12 mouse cellular contexts compared by ENCODE assay signal in the genomic region with DNA sequence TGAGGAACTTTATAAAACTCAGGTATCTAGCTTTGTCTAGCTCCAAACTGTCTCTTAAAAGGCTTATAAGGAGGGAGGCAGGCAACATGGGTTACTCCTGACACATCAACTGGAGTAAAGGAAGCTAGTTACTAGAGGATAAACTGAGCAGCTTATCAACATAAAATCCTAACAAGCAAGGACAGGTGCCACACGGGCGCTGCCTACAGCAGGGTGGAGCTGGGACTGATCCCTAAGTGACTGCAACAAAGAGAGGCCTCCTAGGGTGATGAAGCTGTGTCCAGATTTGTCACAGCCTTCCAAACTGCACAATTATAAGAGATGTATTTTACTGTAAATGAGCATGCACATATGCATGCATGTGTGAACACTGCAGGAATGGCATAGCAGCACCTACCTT.
"Had no signal": no experiment of that assay in that cellular context is flagged by ENCODE, and none has a peak within 500 bp of the region (broad histone marks: within the 10 kb centered on the region; RNA-seq: fewer than 3 reads in every experiment).

No protein-coding gene starts in this region.

- DNase-seq: kidney, postnatal 25 days; lung, adult 2 months; right cerebral cortex, postnatal 4 days; spleen, adult 18-20 months; thymus, postnatal 36 days had no signal

- H3K4me3 ChIP-seq: left cerebral cortex, adult 2 months; limb, embryonic 10.5 days; liver, embryonic 15.5 days; midbrain, embryonic 13.5 days; neural tube, embryonic 15.5 days had no signal

- H3K9ac ChIP-seq: liver, embryonic 15.5 days; midbrain, embryonic 13.5 days; neural tube, embryonic 15.5 days had no signal

- H3K27me3 ChIP-seq: liver, embryonic 15.5 days; midbrain, embryonic 13.5 days; neural tube, embryonic 15.5 days had no signal

- H3K4me2 ChIP-seq: liver, embryonic 11.5 days; liver, embryonic 15.5 days; midbrain, embryonic 13.5 days; neural tube, embryonic 15.5 days had no signal

- H3K27ac ChIP-seq: left cerebral cortex, adult 2 months; limb, embryonic 10.5 days; liver, embryonic 15.5 days; midbrain, embryonic 13.5 days; neural tube, embryonic 15.5 days had no signal

- ATAC-seq: lung, postnatal 0 days; midbrain, embryonic 13.5 days had no signal

- H3K4me1 ChIP-seq: midbrain, embryonic 13.5 days; neural tube, embryonic 15.5 days had no signal

- H3K9me3 ChIP-seq: limb, embryonic 10.5 days; liver, embryonic 15.5 days; midbrain, embryonic 13.5 days; neural tube, embryonic 15.5 days had no signal

- H3K36me3 ChIP-seq: limb, embryonic 10.5 days; liver, embryonic 15.5 days; midbrain, embryonic 13.5 days; neural tube, embryonic 15.5 days had no signal
